Mouse (Mus musculus) heart, postnatal 0 days (tissue): ENCODE measurements around the gene Srpr. TPM values are rescaled to one million over a fixed set of nuclear protein-coding genes. Genes with fewer than 3 reads are reported as not detected.

Source experiments
- ATAC-seq: fragments of 200-750 bp; cut with Nextera tagmentation; 2 replicates; pipeline ENCODE4 v1.8.0; 2017; ENCODE audit warnings: low read depth, moderate number of reproducible peaks, moderate library complexity; ENCODE audit not compliant: insufficient read depth
- DNase-seq: peaks from one replicate; pipeline ENCODE4 v3.0.0-alpha.2; 2016; ENCODE audit warnings: low spot score
- H3K27ac ChIP-seq: fragments of 300-500 bp; sonication (generic); 2 replicates; pipeline ENCODE4 v1.5.1; 2014; ENCODE audit warnings: low read depth, mild to moderate bottlenecking
- H3K27me3 ChIP-seq: fragments of 300-500 bp; sonication (generic); 2 replicates; pipeline ENCODE4 v1.6.1; 2014; ENCODE audit warnings: low read length, mixed read lengths; ENCODE audit not compliant: control insufficient read depth, insufficient read depth
- H3K36me3 ChIP-seq: fragments of 300-500 bp; sonication (generic); replicated peaks from 2 replicates; pipeline ENCODE4 v1.6.1; 2014; ENCODE audit warnings: low read length, mixed read lengths; ENCODE audit not compliant: control insufficient read depth, insufficient read depth
- H3K4me1 ChIP-seq: fragments of 300-500 bp; sonication (generic); 2 replicates; pipeline ENCODE4 v1.6.1; 2014; ENCODE audit warnings: antibody characterized with exemption; ENCODE audit not compliant: control insufficient read depth, insufficient read depth
- H3K4me2 ChIP-seq: fragments of 300-500 bp; sonication (generic); 2 replicates; pipeline ENCODE4 v1.6.1; 2014; ENCODE audit warnings: low read depth, mild to moderate bottlenecking, low read length, moderate library complexity
- H3K4me3 ChIP-seq: fragments of 300-500 bp; sonication (generic); 2 replicates; pipeline ENCODE4 v1.5.1; 2014; ENCODE audit warnings: low read depth, low read length
- H3K9ac ChIP-seq: fragments of 300-500 bp; sonication (generic); replicated peaks from 2 replicates; pipeline ENCODE4 v1.6.1; 2014; ENCODE audit warnings: low read depth, low read length, mixed read lengths
- H3K9me3 ChIP-seq: fragments of 300-500 bp; sonication (generic); replicated peaks from 2 replicates; pipeline ENCODE4 v1.6.1; 2016; ENCODE audit warnings: low read length; ENCODE audit not compliant: control insufficient read depth
- CTCF ChIP-seq: IDR thresholded peaks from 2 replicates; pipeline ENCODE4 v1.5.1; 2016; ENCODE audit warnings: antibody characterized with exemption, control low read depth, low read depth
- EP300 ChIP-seq: IDR thresholded peaks from 2 replicates; pipeline ENCODE4 v1.6.1; 2016; ENCODE audit warnings: antibody characterized with exemption, low read depth
- WGBS: fragments of 180-500 bp; shearing (Covaris S2); extraction: QIAGEN DNeasy Blood & Tissue Kit; methylation state at CpG from one replicate; pipeline ENCODE4 v1.1.7; 2014; 5-methylcytosine and 5-hydroxymethylcytosine counted together
- polyA plus RNA-seq: library from polyadenylated mRNA; unstranded; fragments of >200 nt; fragmentation: Nextera tagmentation; extraction: Ambion mirVana; gene quantifications from 2 replicates; pipeline ENCODE4 v1.2.1, GENCODE M21; 2015
- total RNA-seq: library from RNA; depleted of rRNA; stranded (reverse); fragments of >200 nt; gene quantifications from 2 replicates; pipeline ENCODE4 v1.2.3, GENCODE M21; 2014; ENCODE audit warnings: low replicate concordance

The Srpr gene
- total and polyA plus RNA-seq, 2 experiments from 2014 or later: 39.0 to 90.3 TPM

GRCm38 (mm10) chr9:35194048-35194447 is 5.9 kb upstream of the Srpr start:
- H3K9me3 ChIP-seq: no peaks in the 10 kb centered on the region
- H3K36me3 ChIP-seq: peaks cover 20% of the 10 kb centered on the region; the same call in 1 of the 2 replicates
- 84% methylated on average over 3 of the region's 3 CpGs for WGBS
- H3K27me3 ChIP-seq: no peaks in the 10 kb centered on the region
- H3K4me2 ChIP-seq: no peak overlapping the region
- no peak for ATAC-seq
- DNase-seq: no peak
- H3K9ac ChIP-seq: no peak overlapping the region
- H3K27ac ChIP-seq: no peak overlapping the region
- H3K4me1 ChIP-seq: no peaks in the 10 kb centered on the region
- no peak overlapping the region for H3K4me3 ChIP-seq
- TF ChIP-seq EP300 (no peak), CTCF (no peak)

- no peak overlapping the region for H3K4me2 ChIP-seq
- TF ChIP-seq CTCF (no peak), EP300 (no peak)
- H3K4me1 ChIP-seq: peaks cover 9% of the 10 kb centered on the region
- H3K36me3 ChIP-seq: no peaks in the 10 kb centered on the region
- 89% methylated on average over 3 of the region's 3 CpGs for WGBS
- H3K4me3 ChIP-seq: no peak overlapping the region
- no peaks in the 10 kb centered on the region for H3K9me3 ChIP-seq
- H3K27me3 ChIP-seq: no peaks in the 10 kb centered on the region
- ATAC-seq (no peak), DNase-seq (no peak)
- no peak overlapping the region for H3K27ac ChIP-seq
- H3K9ac ChIP-seq: no peak overlapping the region
These were observed 2.4 kb upstream of the Srpr start for GRCm38 (mm10) chr9:35197625-35198024.

GRCm38 (mm10) chr9:35198351-35198750 is 1.6 kb upstream of the Srpr start:
- TF ChIP-seq CTCF (no peak), EP300 (no peak)
- no peaks in the 10 kb centered on the region for H3K36me3 ChIP-seq
- ATAC-seq: no peak
- no peaks in the 10 kb centered on the region for H3K27me3 ChIP-seq
- no peak overlapping the region for H3K9ac ChIP-seq
- H3K4me2 ChIP-seq: no peak overlapping the region
- no peak for DNase-seq
- WGBS: 83% methylated on average over 10 of the region's 10 CpGs
- no peaks in the 10 kb centered on the region for H3K9me3 ChIP-seq
- no peak overlapping the region for H3K4me3 ChIP-seq
- peaks cover 9% of the 10 kb centered on the region for H3K4me1 ChIP-seq
- no peak overlapping the region for H3K27ac ChIP-seq

GRCm38 (mm10) chr9:35198945-35199771 is 817 bp upstream of the Srpr start:
- H3K27ac ChIP-seq: peak overlapping the region; percentile 71
- 24% methylated on average over 18 of the region's 18 CpGs for WGBS
- H3K4me1 ChIP-seq: peaks cover 9% of the 10 kb centered on the region
- peaks cover under 1% of the 10 kb centered on the region; the same call in 1 of the 2 replicates for H3K36me3 ChIP-seq
- no peaks in the 10 kb centered on the region for H3K27me3 ChIP-seq
- DNase-seq: no peak
- no peaks in the 10 kb centered on the region for H3K9me3 ChIP-seq
- H3K4me3 ChIP-seq: peak overlapping the region; percentile 72
- no peak for TF ChIP-seq EP300
- TF ChIP-seq CTCF: no peak
- ATAC-seq: peak; percentile 54
- peak overlapping the region; percentile 76 for H3K4me2 ChIP-seq
- H3K9ac ChIP-seq: peak overlapping the region; percentile 77

- WGBS: 56% methylated on average over 9 of the region's 9 CpGs
- TF ChIP-seq EP300 (no peak), CTCF (no peak)
- Histone ChIP-seq H3K9ac (peak overlapping the region; percentile 77; the same call in 1 of the 2 replicates), H3K4me2 (peak overlapping the region; percentile 76), H3K36me3 (peaks cover 15% of the 10 kb centered on the region), H3K27ac (no peak overlapping the region), H3K4me3 (peak overlapping the region; percentile 72), H3K9me3 (no peaks in the 10 kb centered on the region), H3K4me1 (peaks cover 9% of the 10 kb centered on the region), H3K27me3 (no peaks in the 10 kb centered on the region)
- DNase-seq (no peak), ATAC-seq (no peak)
These were observed 620 bp downstream of the Srpr start for GRCm38 (mm10) chr9:35200529-35201060.
